Mouse (Mus musculus): Measurements from ENCODE around the gene Arid5a.

DNA sequence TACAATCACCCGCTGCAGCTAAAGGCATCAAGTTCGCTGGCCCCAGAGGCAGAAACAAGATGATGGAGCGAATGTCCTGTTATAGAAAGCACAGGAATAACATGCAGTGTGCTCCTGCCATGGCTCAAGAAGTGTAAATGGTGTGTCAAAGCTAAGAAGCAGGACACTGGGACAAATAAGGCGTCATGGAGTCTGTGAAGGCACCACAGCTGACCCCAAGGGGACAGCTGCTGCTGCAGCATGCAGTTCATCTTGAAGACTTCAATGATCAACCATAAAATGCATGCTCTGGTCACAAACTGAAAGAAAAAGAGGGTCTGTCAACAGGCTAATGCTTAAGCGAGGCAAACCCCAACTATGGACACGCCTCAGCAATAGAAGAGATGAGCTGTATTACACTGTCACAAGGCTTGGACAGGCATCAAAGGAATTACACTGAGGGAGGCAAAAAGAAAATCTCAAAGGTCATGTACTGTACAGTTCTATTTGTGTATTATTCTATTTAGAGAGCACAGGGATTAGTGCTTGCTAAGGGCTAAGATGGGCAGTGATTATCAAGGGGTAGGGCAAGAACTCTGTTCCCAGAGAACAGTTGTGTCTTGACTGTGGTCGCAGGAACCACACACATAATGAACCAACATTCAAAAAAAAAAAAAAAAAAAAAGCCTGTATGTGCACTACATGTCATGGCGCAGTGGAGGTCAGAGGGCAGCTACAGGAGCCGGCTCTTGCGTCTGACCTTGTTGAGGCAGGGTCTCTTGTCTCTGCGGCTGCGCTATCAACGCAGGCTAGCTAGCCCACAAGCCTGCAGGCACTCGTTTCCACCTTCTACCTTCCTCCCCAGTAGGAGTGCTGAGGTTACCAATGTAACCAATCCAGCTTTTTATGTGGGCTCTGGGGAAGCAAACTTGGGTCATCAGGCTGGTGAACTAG lies 25.7 kb downstream of the Arid5a start:
- TF ChIP-seq CEBPB (IDR thresholded peaks at IDR 0.05; ENCODE audit: low read depth) (no peak), CTCF (IDR thresholded peaks at IDR 0.05; ENCODE audit: control insufficient read depth, insufficient read depth, insufficient read length) (no peak), MYOG (IDR thresholded peaks at IDR 0.05; ENCODE audit: control insufficient read depth, extremely low read depth, insufficient read length) (no peak), USF1 (IDR thresholded peaks at IDR 0.05; ENCODE audit: low read depth) (no peak), MAX (IDR thresholded peaks at IDR 0.05) (no peak)
